Mouse (Mus musculus): ENCODE data around the gene Htr1b. TPM values are rescaled to one million over a fixed set of nuclear protein-coding genes. Genes with fewer than 3 reads are reported as not detected.

Gene Htr1b
- polyA plus RNA-seq (2015; fragmentation: Nextera tagmentation; extraction: Ambion mirVana) = 0.38 and 0.77 TPM in 2 replicates

GRCm38 (mm10) chr9:81633437-81633973 lies at the start of gene Htr1b:
Htr1b (minus strand) TSS chr9:81633828.

Other genes with a start within 250 kb of the Htr1b start
- gene Mei4, start 229.8 kb upstream of the Htr1b start, polyA plus RNA-seq (2015; fragmentation: Nextera tagmentation; extraction: Ambion mirVana) = 0.18 and 0.28 TPM in 2 replicates